Mouse (Mus musculus): ENCODE measurements around the gene Slc22a21.

DNA sequence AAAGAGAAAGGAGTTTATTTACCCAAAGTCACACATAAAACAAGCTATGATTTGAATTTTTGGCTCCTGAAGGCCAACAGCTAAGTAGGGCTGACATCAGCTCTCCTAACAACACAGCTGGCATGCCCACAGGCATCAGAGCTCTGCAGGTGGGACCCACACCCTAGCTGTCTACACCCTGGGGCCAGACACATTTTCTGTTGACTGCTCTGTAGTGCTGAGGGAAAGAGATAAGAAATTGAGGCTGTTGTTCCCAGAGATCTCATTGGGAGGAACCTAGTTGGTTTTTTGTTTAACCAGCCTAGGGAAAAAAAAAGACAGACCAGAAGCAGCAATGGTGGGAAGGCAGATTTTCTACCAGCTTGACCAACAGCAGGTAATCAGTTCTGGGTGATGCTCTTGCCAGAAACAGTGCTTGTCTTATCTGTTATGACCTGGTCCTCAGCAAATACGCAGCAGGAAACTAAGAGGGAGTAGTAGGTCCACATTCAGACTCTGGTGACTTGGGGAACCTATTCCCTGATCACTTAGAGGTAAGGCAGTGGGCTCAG, 46.4 kb upstream of the Slc22a21 start:
- no peak for TF ChIP-seq FLI1 (IDR thresholded peaks at IDR 0.05; ENCODE audit: low read length)
- no peak for TF ChIP-seq GATA1 (IDR thresholded peaks at IDR 0.05; ENCODE audit: borderline replicate concordance, low read length)

Measured in megakaryocyte, embryonic 14.5 days (primary cell).